Mouse (Mus musculus) lung, postnatal 0 days (tissue): Measurements from ENCODE around the gene Pnp2.

Experiments used
- CTCF ChIP-seq: IDR thresholded peaks from 2 replicates; pipeline ENCODE4 v1.5.1; 2016; ENCODE audit warnings: antibody characterized with exemption, mild to moderate bottlenecking
- EP300 ChIP-seq: IDR thresholded peaks from 2 replicates; pipeline ENCODE4 v1.6.1; 2016; ENCODE audit warnings: antibody characterized with exemption, mild to moderate bottlenecking, control low read depth

DNA sequence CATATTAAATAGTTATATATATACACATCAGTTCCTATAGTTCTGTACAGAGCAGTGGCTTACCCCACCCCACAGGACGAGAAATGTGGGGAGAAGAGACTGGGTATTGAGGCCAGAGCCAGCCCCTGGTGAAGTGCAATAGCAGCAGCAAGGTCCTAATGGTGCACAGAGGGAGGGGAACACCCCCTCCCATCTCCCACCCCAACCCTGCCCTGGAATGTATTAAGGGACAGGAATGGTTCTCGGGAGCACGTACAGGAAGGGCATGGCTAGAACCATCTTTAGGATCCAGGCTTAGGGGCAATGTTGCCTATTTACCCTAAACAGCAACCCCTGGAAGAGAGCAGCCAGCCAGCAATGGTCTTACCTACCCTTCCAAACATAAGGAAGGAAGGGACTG lies 28.4 kb upstream of the Pnp2 start:
- TF ChIP-seq CTCF = no peak
- no peak for TF ChIP-seq EP300
